ENCODE assay signal across 8 mouse cellular contexts in genomic region chr13:58400576-58400975, GRCm38 (mm10). TPM values are rescaled to one million over a fixed set of nuclear protein-coding genes. Genes with fewer than 3 reads are reported as not detected.
DNase-seq lines count a peak whose midpoint lies in the region; ATAC-seq lines count a peak whose summit lies in the region.

No protein-coding gene starts in this region.

- peaks cover 28% of the 10 kb centered on the region for H3K4me1 ChIP-seq in liver, embryonic 12.5 days

- peak; percentile 39 for DNase-seq in CD4-positive, CD25-positive, alpha-beta regulatory T cell, adult 2 months (ENCODE audit: low read depth, low spot score)
- peak; percentile 14 for DNase-seq in thymus, postnatal 4 days
- DNase-seq in thymus, postnatal 10 days (ENCODE audit: low spot score in 2 of 2) = no peak
- no peak for DNase-seq in ovary, adult 18-20 months (ENCODE audit: low spot score)
- no peak for DNase-seq in left cerebral cortex, postnatal 36 days (ENCODE audit: low spot score in 2 of 2)
- no peak for DNase-seq in lung, adult 18-20 months

- peaks cover 44% of the 10 kb centered on the region for H3K36me3 ChIP-seq in liver, embryonic 12.5 days

- H3K9me3 ChIP-seq in liver, embryonic 12.5 days (replicated peaks) = no peaks in the 10 kb centered on the region

- no peaks in the 10 kb centered on the region for H3K27me3 ChIP-seq in liver, embryonic 12.5 days (replicated peaks)

- peak overlapping the region; percentile 84 for H3K4me2 ChIP-seq in liver, embryonic 12.5 days

- H3K4me3 ChIP-seq in liver, embryonic 12.5 days = peak overlapping the region; percentile 98

- WGBS in liver, embryonic 12.5 days (ENCODE audit: insufficient replicate concordance) = under 1% methylated on average over 11 of the region's 11 CpGs

- intact Hi-C loops in left cerebral cortex, postnatal 36 days (cut with DNase I) = no loop called here

- peak overlapping the region; percentile 100 for H3K9ac ChIP-seq in liver, embryonic 12.5 days

- ATAC-seq in CD4-positive, CD25-positive, alpha-beta regulatory T cell, adult 4 months = no peak
- ATAC-seq in liver, embryonic 12.5 days = no peak

- peak overlapping the region; percentile 97 for H3K27ac ChIP-seq in liver, embryonic 12.5 days

RNA-seq across cellular contexts. Expression of gene Rmi1, which starts 1.5 kb away (rescaled TPM):
- 10 to 100 TPM; 21.0 to 23.5 TPM for polyA plus RNA-seq in CD4-positive, CD25-positive, alpha-beta regulatory T cell, adult 4 months (2017; shearing (Covaris generic))
- 22.3 and 25.4 TPM in 2 replicates for polyA plus RNA-seq in liver, embryonic 12.5 days (2016; fragmentation: Nextera tagmentation; extraction: Ambion mirVana)
- total RNA-seq in left cerebral cortex, postnatal 36 days (2021) = 10 to 100 TPM; 11.6 to 13.8 TPM

RNA-seq across cellular contexts. Expression of gene Hnrnpk, which starts 2.6 kb away (rescaled TPM):
- 1,000 to 10,000 TPM; 2,078 to 2,363 TPM for polyA plus RNA-seq in CD4-positive, CD25-positive, alpha-beta regulatory T cell, adult 4 months (2017; shearing (Covaris generic))
- 906 and 911 TPM in 2 replicates for polyA plus RNA-seq in liver, embryonic 12.5 days (2016; fragmentation: Nextera tagmentation; extraction: Ambion mirVana)
- 100 to 1,000 TPM; 576 to 584 TPM for total RNA-seq in left cerebral cortex, postnatal 36 days (2021)

RNA-seq across cellular contexts. Expression of gene 2210016F16Rik, which starts 15.6 kb away (rescaled TPM):
- polyA plus RNA-seq in CD4-positive, CD25-positive, alpha-beta regulatory T cell, adult 4 months (2017; shearing (Covaris generic)) = 10 to 100 TPM; 11.7 to 15.1 TPM
- 27.5 and 27.6 TPM in 2 replicates for polyA plus RNA-seq in liver, embryonic 12.5 days (2016; fragmentation: Nextera tagmentation; extraction: Ambion mirVana)
- 1 to 10 TPM; 7.1 to 7.4 TPM for total RNA-seq in left cerebral cortex, postnatal 36 days (2021)

RNA-seq across cellular contexts. Expression of gene Kif27, which starts 41.7 kb away (rescaled TPM):
- polyA plus RNA-seq in CD4-positive, CD25-positive, alpha-beta regulatory T cell, adult 4 months (2017; shearing (Covaris generic)) = not detected
- 0.06 and 0.14 TPM in 2 replicates for polyA plus RNA-seq in liver, embryonic 12.5 days (2016; fragmentation: Nextera tagmentation; extraction: Ambion mirVana)
- 1 to 10 TPM; 2.7 to 3.2 TPM for total RNA-seq in left cerebral cortex, postnatal 36 days (2021)

Comparison
In these comparisons a context has a peak if more than half of its experiments do, and no peak if none do; other contexts are left out.
1. DNase-seq: peak in CD4-positive, CD25-positive, alpha-beta regulatory T cell, adult 2 months (single experiment) and thymus, postnatal 4 days (single experiment); none in thymus, postnatal 10 days (0 of 2), ovary, adult 18-20 months (single experiment), left cerebral cortex, postnatal 36 days (0 of 2) and lung, adult 18-20 months (0 of 2).